Mouse (Mus musculus): ENCODE measurements at regions not wholly inside any gene's neighbourhood (a gene's known extent, or its start where the extent isn't known, plus 50 kb on each side); places are given as distances from the start of the nearest gene placed in this dataset.

GRCm38 (mm10) chr2:117008922-117009321, 112.3 kb upstream of the Spred1 start:
- TF ChIP-seq CTCF (IDR thresholded peaks at IDR 0.05; ENCODE audit: borderline replicate concordance, insufficient read depth, low read length) (no peak), POLR2A (IDR thresholded peaks at IDR 0.05; ENCODE audit: low read depth, low read length) (no peak)

Data from embryonic fibroblast, embryonic 13.5 days (primary cell).